Mouse (Mus musculus) neural tube, embryonic 13.5 days (tissue): Measurements from ENCODE around the gene Flot1. TPM values are rescaled to one million over a fixed set of nuclear protein-coding genes. Genes with fewer than 3 reads are reported as not detected.
"Not testable (repeated sequence)": the region's sequence is repeated elsewhere in the genome, so short reads cannot be mapped to it uniquely, and the experiment has no call there.

Experiments used
- ATAC-seq: fragments of 200-750 bp; cut with Nextera tagmentation; 2 replicates; pipeline ENCODE4 v1.8.0; 2017; ENCODE audit warnings: low read depth, mild to moderate bottlenecking, moderate TSS enrichment, moderate library complexity
- H3K27ac ChIP-seq: fragments of 300-500 bp; sonication (generic); replicated peaks from 2 replicates; pipeline ENCODE4 v1.5.1; 2015; ENCODE audit warnings: moderate library complexity, mild to moderate bottlenecking, inconsistent platforms
- H3K27me3 ChIP-seq: fragments of 300-500 bp; sonication (generic); 2 replicates; pipeline ENCODE4 v1.6.1; 2015; ENCODE audit warnings: mild to moderate bottlenecking, inconsistent platforms
- H3K36me3 ChIP-seq: fragments of 300-500 bp; sonication (generic); 2 replicates; pipeline ENCODE4 v1.6.1; 2015; ENCODE audit warnings: mild to moderate bottlenecking, inconsistent platforms
- H3K4me1 ChIP-seq: fragments of 300-500 bp; sonication (generic); replicated peaks from 2 replicates; pipeline ENCODE4 v1.6.1; 2015; ENCODE audit warnings: inconsistent platforms
- H3K4me2 ChIP-seq: fragments of 300-500 bp; sonication (generic); 2 replicates; pipeline ENCODE4 v1.6.1; 2015; ENCODE audit warnings: inconsistent platforms, mild to moderate bottlenecking, moderate library complexity
- H3K4me3 ChIP-seq: fragments of 300-500 bp; sonication (generic); 2 replicates; pipeline ENCODE4 v1.5.1; 2015; ENCODE audit warnings: mild to moderate bottlenecking, inconsistent platforms
- H3K9ac ChIP-seq: fragments of 300-500 bp; sonication (generic); 2 replicates; pipeline ENCODE4 v1.6.1; 2015; ENCODE audit warnings: moderate library complexity, mild to moderate bottlenecking, inconsistent platforms
- H3K9me3 ChIP-seq: fragments of 300-500 bp; sonication (generic); 2 replicates; pipeline ENCODE4 v1.6.1; 2016; ENCODE audit warnings: inconsistent platforms
- WGBS: fragments of 180-500 bp; shearing (Covaris S2); methylation state at CpG from one replicate; pipeline ENCODE4 v1.1.7; 2015; 5-methylcytosine and 5-hydroxymethylcytosine counted together
- polyA plus RNA-seq: library from polyadenylated mRNA; unstranded; fragments of >200 nt; fragmentation: Nextera tagmentation; extraction: Ambion mirVana; gene quantifications from 2 replicates; pipeline ENCODE4 v1.2.1, GENCODE M21; 2015

Flot1 gene
- polyA plus RNA-seq, 1 experiment from 2014 or later = 93.6 TPM

GRCm38 (mm10) chr17:35832400-35833238, 9.6 kb downstream of the Flot1 start:
- Histone ChIP-seq H3K4me3 (no peak overlapping the region), H3K27me3 (no peaks in the 10 kb centered on the region), H3K9ac (no peak overlapping the region), H3K4me2 (no peak overlapping the region), H3K27ac (no peak overlapping the region), H3K36me3 (peaks cover 74% of the 10 kb centered on the region), H3K9me3 (no peaks in the 10 kb centered on the region), H3K4me1 (peaks cover 53% of the 10 kb centered on the region)
- no peak for ATAC-seq
- WGBS = 59% methylated on average over 8 of the region's 8 CpGs

GRCm38 (mm10) chr17:35833239-35833751, 10.3 kb downstream of the Flot1 start:
- Histone ChIP-seq H3K27me3 (no peaks in the 10 kb centered on the region), H3K36me3 (peaks cover 67% of the 10 kb centered on the region), H3K4me3 (no peak overlapping the region), H3K9ac (peak overlapping the region; percentile 100; the same call in 1 of the 2 replicates), H3K9me3 (no peaks in the 10 kb centered on the region), H3K4me2 (peak overlapping the region; percentile 93; the same call in 1 of the 2 replicates), H3K4me1 (peaks cover 53% of the 10 kb centered on the region), H3K27ac (no peak overlapping the region)
- no peak for ATAC-seq
- WGBS = 20% methylated on average over 5 of the region's 5 CpGs

- Histone ChIP-seq H3K4me1 (peaks cover 55% of the 10 kb centered on the region), H3K4me2 (peak overlapping the region; percentile 93), H3K4me3 (peak overlapping the region; percentile 98; the same call in 1 of the 2 replicates), H3K27ac (no peak overlapping the region), H3K9ac (peak overlapping the region; percentile 100), H3K9me3 (no peaks in the 10 kb centered on the region), H3K36me3 (peaks cover 63% of the 10 kb centered on the region), H3K27me3 (no peaks in the 10 kb centered on the region)
- 56% methylated on average over 5 of the region's 5 CpGs for WGBS
- ATAC-seq = no peak
Observed at GRCm38 (mm10) chr17:35833894-35834293, 10.9 kb downstream of the Flot1 start.

GRCm38 (mm10) chr17:35834696-35835422, 11.8 kb downstream of the Flot1 start:
- peak overlapping the region; percentile 98 for H3K4me3 ChIP-seq
- 73% methylated on average over 26 of the region's 26 CpGs for WGBS
- no peak overlapping the region for H3K27ac ChIP-seq
- H3K9me3 ChIP-seq = no peaks in the 10 kb centered on the region
- peak overlapping the region; percentile 93 for H3K4me2 ChIP-seq
- peaks cover 58% of the 10 kb centered on the region for H3K4me1 ChIP-seq
- H3K27me3 ChIP-seq = no peaks in the 10 kb centered on the region
- H3K9ac ChIP-seq = peak overlapping the region; percentile 100
- no peak for ATAC-seq
- H3K36me3 ChIP-seq = peaks cover 63% of the 10 kb centered on the region

GRCm38 (mm10) chr17:35835424-35836140, 12.6 kb downstream of the Flot1 start:
- WGBS = 76% methylated on average over 26 of the region's 26 CpGs
- Histone ChIP-seq H3K27ac (0 out of 2 replicates have a peak overlapping the region, but pooled peaks have one; percentile 1), H3K4me2 (peak overlapping the region; percentile 93), H3K9me3 (no peaks in the 10 kb centered on the region), H3K9ac (peak overlapping the region; percentile 100), H3K4me1 (peaks cover 54% of the 10 kb centered on the region), H3K27me3 (no peaks in the 10 kb centered on the region), H3K4me3 (peak overlapping the region; percentile 98), H3K36me3 (peaks cover 60% of the 10 kb centered on the region)
- ATAC-seq = no peak

- 7% methylated on average over 24 of the region's 24 CpGs for WGBS
- peak; percentile 0; the same call in 1 of the 2 replicates for ATAC-seq
Observed at GRCm38 (mm10) chr17:35836178-35836965, 13.3 kb downstream of the Flot1 start.

GRCm38 (mm10) chr17:35836991-35837422, 14.0 kb downstream of the Flot1 start:
- H3K4me2 ChIP-seq = peak overlapping the region; percentile 93
- peak; percentile 16 for ATAC-seq
- peak overlapping the region; percentile 100 for H3K9ac ChIP-seq
- 0% methylated on average over 25 of the region's 25 CpGs for WGBS
- H3K4me3 ChIP-seq = peak overlapping the region; percentile 98
- H3K9me3 ChIP-seq = no peaks in the 10 kb centered on the region
- peaks cover 46% of the 10 kb centered on the region for H3K36me3 ChIP-seq
- peaks cover 57% of the 10 kb centered on the region for H3K4me1 ChIP-seq
- H3K27me3 ChIP-seq = no peaks in the 10 kb centered on the region
- peak overlapping the region; percentile 99 for H3K27ac ChIP-seq

More at GRCm38 (mm10) chr17:35836178-35836965, 13.3 kb downstream of the Flot1 start:
- H3K36me3 ChIP-seq = peaks cover 53% of the 10 kb centered on the region
- H3K4me2 ChIP-seq = peak overlapping the region; percentile 93
- H3K4me3 ChIP-seq = peak overlapping the region; percentile 98
- H3K27ac ChIP-seq = peak overlapping the region; percentile 99
- no peaks in the 10 kb centered on the region for H3K27me3 ChIP-seq
- peaks cover 54% of the 10 kb centered on the region for H3K4me1 ChIP-seq
- peak overlapping the region; percentile 100 for H3K9ac ChIP-seq
- H3K9me3 ChIP-seq = no peaks in the 10 kb centered on the region

- H3K4me2 ChIP-seq = peak overlapping the region; percentile 93
- H3K27ac ChIP-seq = peak overlapping the region; percentile 99
- H3K27me3 ChIP-seq = no peaks in the 10 kb centered on the region
- H3K9me3 ChIP-seq = no peaks in the 10 kb centered on the region
- H3K36me3 ChIP-seq = peaks cover 42% of the 10 kb centered on the region
- WGBS = under 1% methylated on average over 18 of the region's 18 CpGs
- H3K9ac ChIP-seq = peak overlapping the region; percentile 100
- H3K4me3 ChIP-seq = peak overlapping the region; percentile 98
- ATAC-seq = peak; percentile 9
- peaks cover 62% of the 10 kb centered on the region for H3K4me1 ChIP-seq
Observed at GRCm38 (mm10) chr17:35837487-35837886, 14.5 kb downstream of the Flot1 start.

GRCm38 (mm10) chr17:35838122-35838544, 15.1 kb downstream of the Flot1 start, which contains the start of gene Tubb5:
Gene Tubb5 (minus strand): TSS chr17:35838306.
- Histone ChIP-seq H3K4me2 (peak within 1 kb of the TSS; percentile 93), H3K4me3 (peak within 1 kb of the TSS; percentile 98), H3K27ac (peak within 1 kb of the TSS; percentile 99), H3K9ac (peak within 1 kb of the TSS; percentile 100), H3K27me3 (no peaks in the 10 kb centered on the region), H3K9me3 (no peaks in the 10 kb centered on the region), H3K4me1 (peaks cover 61% of the 10 kb centered on the region), H3K36me3 (peaks cover 36% of the 10 kb centered on the region)
- under 1% methylated on average over 29 of the region's 29 CpGs for WGBS
- ATAC-seq = peak; percentile 75

GRCm38 (mm10) chr17:35838570-35838969, 15.5 kb downstream of the Flot1 start:
- H3K27me3 ChIP-seq = no peaks in the 10 kb centered on the region
- H3K9me3 ChIP-seq = no peaks in the 10 kb centered on the region
- peak overlapping the region; percentile 98 for H3K4me3 ChIP-seq
- WGBS = 4% methylated on average over 5 of the region's 5 CpGs
- no peak for ATAC-seq
- peaks cover 57% of the 10 kb centered on the region for H3K4me1 ChIP-seq
- peak overlapping the region; percentile 93 for H3K4me2 ChIP-seq
- H3K27ac ChIP-seq = peak overlapping the region; percentile 99
- H3K9ac ChIP-seq = peak overlapping the region; percentile 100
- H3K36me3 ChIP-seq = peaks cover 32% of the 10 kb centered on the region

- H3K4me3 ChIP-seq = peak overlapping the region; percentile 98
- 56% methylated on average over 3 of the region's 3 CpGs for WGBS
- peak overlapping the region; percentile 93 for H3K4me2 ChIP-seq
- H3K9me3 ChIP-seq, H3K27me3 ChIP-seq, ATAC-seq: not testable (repeated sequence)
- peak overlapping the region; percentile 99 for H3K27ac ChIP-seq
- H3K9ac ChIP-seq = peak overlapping the region; percentile 100
- H3K36me3 ChIP-seq = peaks cover 27% of the 10 kb centered on the region
- H3K4me1 ChIP-seq = peaks cover 52% of the 10 kb centered on the region
Observed at GRCm38 (mm10) chr17:35839002-35839401, 16.0 kb downstream of the Flot1 start.
